Mouse (Mus musculus) cortical plate, adult 2 months (tissue): ENCODE results near the gene Slc44a5.

Experiments
- CTCF ChIP-seq: fragments of 200-500 bp; IDR thresholded peaks from 2 replicates; pipeline ENCODE4 v1.5.1; 2011; ENCODE audit warnings: mild to moderate bottlenecking, control low read depth, low read length; ENCODE audit not compliant: insufficient read depth; ENCODE audit errors: extremely low read depth
- POLR2A ChIP-seq: fragments of 200-500 bp; IDR thresholded peaks from 2 replicates; pipeline ENCODE4 v1.6.1; 2011; ENCODE audit warnings: mild to moderate bottlenecking, low read length, control low read depth; ENCODE audit not compliant: insufficient read depth; ENCODE audit errors: extremely low read depth

DNA sequence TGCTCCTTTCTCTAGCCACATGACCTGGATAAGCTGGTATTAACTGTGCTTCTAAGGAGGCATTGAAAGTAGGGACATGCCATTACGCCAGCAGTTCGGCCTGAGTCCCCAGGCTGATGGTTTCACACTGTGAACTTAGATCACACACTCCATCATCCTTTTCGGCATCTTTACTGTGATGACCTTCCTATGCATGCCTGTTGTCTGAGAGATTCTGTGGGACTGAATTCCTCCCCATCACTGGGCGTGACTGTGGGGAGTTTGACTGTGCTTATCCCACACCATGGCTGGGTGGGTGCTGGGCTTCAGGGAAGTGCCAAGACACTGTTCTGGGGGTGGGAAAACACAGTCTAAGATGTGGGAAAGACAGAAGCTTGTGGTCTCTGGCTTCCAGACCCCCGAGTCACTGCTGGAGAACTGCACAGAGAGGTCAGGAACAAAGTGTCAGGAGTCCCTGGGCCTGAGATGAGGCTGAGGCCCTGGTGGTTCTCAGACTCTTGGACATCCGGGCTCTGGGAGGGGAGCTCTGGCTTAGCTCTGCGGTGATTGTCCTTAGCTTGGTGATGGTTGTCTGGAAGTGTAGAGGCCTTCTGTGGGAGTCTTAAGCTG is 152.6 kb downstream of the Slc44a5 start:
- no peak for TF ChIP-seq CTCF
- no peak for TF ChIP-seq POLR2A
